Mouse (Mus musculus): ENCODE measurements around the gene Slc39a9. TPM values are rescaled to one million over a fixed set of nuclear protein-coding genes. Genes with fewer than 3 reads are reported as not detected.

The Slc39a9 gene
- total RNA-seq (2021): 10 to 100 TPM; 41.8 to 57.6 TPM
- long read RNA-seq, experiment 1, full-length matches to known transcripts: 4 of 16 reads
- long read RNA-seq, experiment 1, partial matches to known transcripts: 2 of 16 reads
- long read RNA-seq, experiment 1, other reads (novel, unspliced or antisense): 10 of 16 reads
- long read RNA-seq, experiment 2, full-length matches to known transcripts: 4 of 6 reads
- long read RNA-seq, experiment 2, partial matches to known transcripts: 0 of 6 reads
- long read RNA-seq, experiment 2, other reads (novel, unspliced or antisense): 2 of 6 reads

- DNase-seq: peak; percentile 94 to 95
These were observed at the start of gene Slc39a9, which contains the start of gene Erh for GRCm38 (mm10) chr12:80643693-80644505. Gene Slc39a9 (plus strand): TSS chr12:80643883. Gene Erh (minus strand): TSS chr12:80644341.

GRCm38 (mm10) chr12:80594141-80594540 is 49.5 kb upstream of the Slc39a9 start:
- no peak for DNase-seq

- DNase-seq: peak in 1 of 2 experiments; percentile 21
These were observed 48.9 kb upstream of the Slc39a9 start for GRCm38 (mm10) chr12:80594781-80595180.

- no peak for DNase-seq
These were observed 48.1 kb upstream of the Slc39a9 start for GRCm38 (mm10) chr12:80595566-80595965.

GRCm38 (mm10) chr12:80595968-80596367 is 47.7 kb upstream of the Slc39a9 start:
- DNase-seq: no peak

- no peak for DNase-seq
These were observed 45.4 kb upstream of the Slc39a9 start for GRCm38 (mm10) chr12:80598236-80598635.

GRCm38 (mm10) chr12:80598756-80599155 is 44.9 kb upstream of the Slc39a9 start:
- peak; percentile 30 to 44 for DNase-seq

GRCm38 (mm10) chr12:80601597-80602269 is 42.0 kb upstream of the Slc39a9 start:
- DNase-seq: no peak

- DNase-seq: no peak
These were observed 41.3 kb upstream of the Slc39a9 start for GRCm38 (mm10) chr12:80602432-80602831.

- DNase-seq: peak; percentile 33 to 52
These were observed 40.1 kb upstream of the Slc39a9 start for GRCm38 (mm10) chr12:80603566-80603965.

GRCm38 (mm10) chr12:80604218-80604617 is 39.5 kb upstream of the Slc39a9 start:
- DNase-seq: no peak

- DNase-seq: no peak
These were observed 35.1 kb upstream of the Slc39a9 start for GRCm38 (mm10) chr12:80608576-80608975.

- DNase-seq: peak; percentile 9 to 27
These were observed 33.8 kb upstream of the Slc39a9 start for GRCm38 (mm10) chr12:80609928-80610327.

GRCm38 (mm10) chr12:80612113-80612791 is 31.4 kb upstream of the Slc39a9 start:
- no peak for DNase-seq

GRCm38 (mm10) chr12:80615371-80616257 is 28.1 kb upstream of the Slc39a9 start:
- peak; percentile 12 to 32 for DNase-seq

- no peak for DNase-seq
These were observed 23.2 kb upstream of the Slc39a9 start for GRCm38 (mm10) chr12:80620501-80620900.

GRCm38 (mm10) chr12:80631790-80632189 is 11.9 kb upstream of the Slc39a9 start:
- no peak for DNase-seq

GRCm38 (mm10) chr12:80642725-80643692 is 674 bp upstream of the Slc39a9 start:
- peak; percentile 65 to 69 for DNase-seq

- DNase-seq: no peak
These were observed 804 bp downstream of the Slc39a9 start for GRCm38 (mm10) chr12:80644506-80644868.

GRCm38 (mm10) chr12:80646377-80646776 is 2.7 kb downstream of the Slc39a9 start:
- DNase-seq: no peak
